Comparison of ENCODE assay signal across 29 mouse cellular contexts in the genomic region with DNA sequence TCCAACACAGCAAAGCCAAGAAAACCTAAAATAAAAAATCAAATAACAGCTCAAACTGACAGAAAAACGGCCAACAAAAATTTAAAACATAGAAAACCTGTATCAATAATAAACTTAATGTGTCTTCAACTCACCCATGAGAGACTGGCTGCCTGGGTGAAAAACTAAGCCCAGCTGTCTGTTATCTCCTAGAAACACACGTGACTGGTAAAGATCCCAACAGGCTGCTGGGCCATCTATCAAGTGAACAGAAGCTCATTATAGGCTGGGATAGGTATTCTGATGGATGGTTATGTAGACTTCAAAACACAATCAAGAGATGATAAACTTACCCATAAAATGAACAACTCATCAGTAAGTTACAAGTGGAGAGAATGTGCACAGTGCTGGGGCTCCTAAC. TPM values are rescaled to one million over a fixed set of nuclear protein-coding genes. Genes with fewer than 3 reads are reported as not detected.
DNase-seq lines count a peak whose midpoint lies in the region; ATAC-seq and TF ChIP-seq lines count a peak whose summit lies in the region.
"Had no signal": no experiment of that assay in that cellular context is flagged by ENCODE, and none has a peak within 500 bp of the region (broad histone marks: within the 10 kb centered on the region; RNA-seq: fewer than 3 reads in every experiment).

No protein-coding gene starts in this region.

- H3K9ac ChIP-seq in liver, embryonic 12.5 days, result no peak overlapping the region
- no peak overlapping the region for H3K9ac ChIP-seq in liver, postnatal 0 days (replicated peaks)
- H3K9ac ChIP-seq in liver, embryonic 13.5 days, result no peak overlapping the region
- no peak overlapping the region for H3K9ac ChIP-seq in liver, embryonic 16.5 days (ENCODE audit: low read depth, low read length)
- H3K9ac ChIP-seq: embryonic facial prominence, embryonic 12.5 days; embryonic facial prominence, embryonic 15.5 days; forebrain, embryonic 15.5 days; heart, embryonic 12.5 days; heart, embryonic 15.5 days; hindbrain, embryonic 13.5 days had no signal

- peaks cover 18% of the 10 kb centered on the region for H3K4me1 ChIP-seq in liver, embryonic 12.5 days
- H3K4me1 ChIP-seq in liver, postnatal 0 days (ENCODE audit: insufficient read depth), result no peaks in the 10 kb centered on the region
- H3K4me1 ChIP-seq in liver, embryonic 13.5 days (replicated peaks), result peaks cover 19% of the 10 kb centered on the region
- no peaks in the 10 kb centered on the region for H3K4me1 ChIP-seq in liver, embryonic 16.5 days (ENCODE audit: control insufficient read depth, low read depth, low read length)
- H3K4me1 ChIP-seq: embryonic facial prominence, embryonic 12.5 days; embryonic facial prominence, embryonic 15.5 days; hindbrain, embryonic 10.5 days; hindbrain, embryonic 13.5 days had no signal

- no peak overlapping the region for H3K4me2 ChIP-seq in liver, embryonic 12.5 days
- H3K4me2 ChIP-seq in liver, postnatal 0 days (ENCODE audit: low read depth, low read length), result no peak overlapping the region
- H3K4me2 ChIP-seq in liver, embryonic 13.5 days, result no peak overlapping the region
- no peak overlapping the region for H3K4me2 ChIP-seq in liver, embryonic 16.5 days (ENCODE audit: low read depth, low read length)
- H3K4me2 ChIP-seq: embryonic facial prominence, embryonic 12.5 days; embryonic facial prominence, embryonic 15.5 days; forebrain, embryonic 15.5 days; heart, embryonic 12.5 days; heart, embryonic 15.5 days; hindbrain, embryonic 13.5 days had no signal

- DNase-seq in liver, postnatal 0 days, result no peak
- DNase-seq in liver, embryonic 13.5 days, result no peak
- no peak for DNase-seq in left cerebral cortex, postnatal 25 days (ENCODE audit: low spot score in 2 of 2)
- DNase-seq in cerebellum, adult 9-10 months, result no peak
- no peak for DNase-seq in left cerebral cortex, postnatal 10 days (ENCODE audit: extremely low spot score in 1 of 2, low spot score in 2 of 2)
- DNase-seq: adrenal gland, postnatal 10 days; adrenal gland, postnatal 36 days; cerebellum, adult 18-20 months; cerebellum, adult 9-11 months; cerebellum, postnatal 36 days; embryo, embryonic 11 days; gastrocnemius, postnatal 25 days; heart, adult 18-20 months; heart, postnatal 10 days; heart, postnatal 36 days had no signal

- H3K36me3 ChIP-seq in liver, embryonic 12.5 days, result peaks cover 7% of the 10 kb centered on the region
- H3K36me3 ChIP-seq in liver, postnatal 0 days (replicated peaks; ENCODE audit: insufficient read depth, low read length), result no peaks in the 10 kb centered on the region; the same call in 1 of the 2 replicates
- H3K36me3 ChIP-seq in liver, embryonic 13.5 days, result peaks cover 5% of the 10 kb centered on the region; the same call in 1 of the 2 replicates
- no peaks in the 10 kb centered on the region for H3K36me3 ChIP-seq in liver, embryonic 16.5 days (ENCODE audit: control insufficient read depth, insufficient read depth)

- H3K27ac ChIP-seq in liver, embryonic 12.5 days, result no peak overlapping the region
- no peak overlapping the region for H3K27ac ChIP-seq in liver, postnatal 0 days (ENCODE audit: low read depth)
- H3K27ac ChIP-seq in liver, embryonic 13.5 days, result no peak overlapping the region
- H3K27ac ChIP-seq in liver, embryonic 16.5 days (ENCODE audit: low read length), result no peak overlapping the region
- H3K27ac ChIP-seq: embryonic facial prominence, embryonic 12.5 days; embryonic facial prominence, embryonic 15.5 days; forebrain, embryonic 15.5 days; heart, embryonic 15.5 days; hindbrain, embryonic 10.5 days; hindbrain, embryonic 13.5 days; hindbrain, postnatal 0 days had no signal

- H3K27me3 ChIP-seq in liver, embryonic 12.5 days (replicated peaks), result no peaks in the 10 kb centered on the region
- H3K27me3 ChIP-seq in liver, postnatal 0 days (ENCODE audit: insufficient read depth, low read length), result no peaks in the 10 kb centered on the region
- H3K27me3 ChIP-seq in liver, embryonic 13.5 days, result no peaks in the 10 kb centered on the region
- H3K27me3 ChIP-seq in liver, embryonic 16.5 days (ENCODE audit: control insufficient read depth, insufficient read depth, low read depth, low read length), result no peaks in the 10 kb centered on the region
- H3K27me3 ChIP-seq: embryonic facial prominence, embryonic 12.5 days; embryonic facial prominence, embryonic 15.5 days; forebrain, embryonic 15.5 days; heart, embryonic 12.5 days; heart, embryonic 15.5 days; hindbrain, embryonic 13.5 days; Patski had no signal

- intact Hi-C loops in left cerebral cortex, postnatal 25 days (cut with DNase I), result no loop called here
- intact Hi-C loops in left cerebral cortex, postnatal 10 days (cut with DNase I), result no loop called here

- peak; percentile 74 for ATAC-seq in liver, embryonic 12.5 days
- ATAC-seq in liver, postnatal 0 days, result no peak
- ATAC-seq in liver, embryonic 13.5 days (ENCODE audit: low read depth), result peak; percentile 76
- ATAC-seq in liver, embryonic 16.5 days (ENCODE audit: low read depth), result peak; percentile 43; the same call in 1 of the 2 replicates
- ATAC-seq: CD4-positive, CD25-positive, alpha-beta regulatory T cell, adult 4 months; forebrain, embryonic 15.5 days; inflammation-experienced regulatory T-cells, adult 6 months; Patski had no signal

- no peak for TF ChIP-seq EP300 in liver, postnatal 0 days (IDR thresholded peaks at IDR 0.05; ENCODE audit: low read depth)

- H3K9me3 ChIP-seq in liver, embryonic 12.5 days (replicated peaks), result no peaks in the 10 kb centered on the region
- no peaks in the 10 kb centered on the region for H3K9me3 ChIP-seq in liver, postnatal 0 days (ENCODE audit: low read length)
- H3K9me3 ChIP-seq in liver, embryonic 13.5 days (replicated peaks), result no peaks in the 10 kb centered on the region
- no peaks in the 10 kb centered on the region for H3K9me3 ChIP-seq in liver, embryonic 16.5 days (replicated peaks; ENCODE audit: control insufficient read depth, low read length)
- H3K9me3 ChIP-seq: embryonic facial prominence, embryonic 12.5 days; embryonic facial prominence, embryonic 15.5 days; forebrain, embryonic 15.5 days; heart, embryonic 15.5 days; hindbrain, embryonic 10.5 days; hindbrain, embryonic 13.5 days had no signal

- H3K4me3 ChIP-seq in liver, embryonic 12.5 days, result no peak overlapping the region
- no peak overlapping the region for H3K4me3 ChIP-seq in liver, postnatal 0 days (ENCODE audit: low read depth, low read length)
- H3K4me3 ChIP-seq in liver, embryonic 13.5 days (replicated peaks), result no peak overlapping the region
- H3K4me3 ChIP-seq in liver, embryonic 16.5 days (ENCODE audit: low read depth, low read length), result no peak overlapping the region
- H3K4me3 ChIP-seq: embryonic facial prominence, embryonic 12.5 days; embryonic facial prominence, embryonic 15.5 days; forebrain, embryonic 15.5 days; heart, embryonic 12.5 days; heart, embryonic 15.5 days; hindbrain, embryonic 10.5 days; hindbrain, embryonic 13.5 days had no signal

- no peak for TF ChIP-seq CTCF in liver, postnatal 0 days (IDR thresholded peaks at IDR 0.05; ENCODE audit: low read depth)

- WGBS in liver, embryonic 12.5 days (ENCODE audit: insufficient replicate concordance), result 34% methylated on average over 2 of the region's 2 CpGs
- WGBS in liver, postnatal 0 days (ENCODE audit: insufficient replicate concordance), result 60% methylated on average over 2 of the region's 2 CpGs
- 33% methylated on average over 2 of the region's 2 CpGs for WGBS in liver, embryonic 13.5 days (ENCODE audit: insufficient replicate concordance)
- WGBS in liver, embryonic 16.5 days (ENCODE audit: insufficient replicate concordance), result 37% methylated on average over 2 of the region's 2 CpGs

RNA-seq across cellular contexts. Expression of gene Adgrf2, which starts 47.7 kb away (rescaled TPM):
- not detected in 2 replicates for polyA plus RNA-seq in liver, embryonic 12.5 days (2016; fragmentation: Nextera tagmentation; extraction: Ambion mirVana)
- polyA plus RNA-seq in liver, postnatal 0 days (2015; fragmentation: Nextera tagmentation; extraction: Ambion mirVana), result not detected in 2 replicates
- not detected in 2 replicates for polyA plus RNA-seq in liver, embryonic 13.5 days (2015; fragmentation: Nextera tagmentation; extraction: Ambion mirVana)
- not detected in 2 replicates for polyA plus RNA-seq in liver, embryonic 16.5 days (2015; fragmentation: Nextera tagmentation; extraction: Ambion mirVana)
- total RNA-seq in left cerebral cortex, postnatal 25 days (2021), result 1 to 10 TPM in 1 of 2 experiments, under 1 TPM in 1; 0.60 to 1.0 TPM
- total RNA-seq in left cerebral cortex, postnatal 10 days (2021), result under 1 TPM; 0.34 to 0.45 TPM
- total RNA-seq: adrenal gland, postnatal 36 days had no signal
- polyA plus RNA-seq: C2C12; CD4-positive, CD25-positive, alpha-beta regulatory T cell, adult 4 months; hindbrain, embryonic 10.5 days; inflammation-experienced regulatory T-cells, adult 6 months had no signal
